Mouse (Mus musculus) T-helper 1 cell (primary cell): Measurements from ENCODE around the gene Flcn.

Experiments used
- in situ Hi-C: fragments of 300-600 bp; cut with MboI, MseI; formaldehyde crosslinking; loops from one replicate; pipeline ENCODE4 v1.15.1; 2025; ENCODE audit warnings: high pct_unique_total_duplicates

Flcn gene

DNA sequence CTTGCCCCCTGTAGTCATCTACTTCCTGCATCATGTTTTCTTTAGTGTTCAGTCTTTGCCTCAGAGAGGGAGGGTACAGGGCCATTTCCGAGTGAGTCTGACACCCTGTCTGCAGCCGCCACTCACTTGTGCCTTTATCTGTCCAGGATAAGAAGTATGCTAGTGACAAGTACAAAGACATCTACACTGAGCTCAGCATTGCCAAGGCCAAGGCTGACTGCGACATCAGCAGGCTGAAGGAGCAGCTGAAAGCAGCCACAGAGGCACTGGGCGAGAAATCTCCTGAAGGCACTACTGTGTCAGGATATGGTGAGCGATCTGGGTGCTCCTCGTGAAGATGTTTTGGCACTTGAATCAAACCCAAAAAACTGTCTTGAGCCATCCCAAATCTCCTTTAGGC is 40.1 kb downstream of the Flcn start:
- in situ Hi-C loops: no loop called here

DNA sequence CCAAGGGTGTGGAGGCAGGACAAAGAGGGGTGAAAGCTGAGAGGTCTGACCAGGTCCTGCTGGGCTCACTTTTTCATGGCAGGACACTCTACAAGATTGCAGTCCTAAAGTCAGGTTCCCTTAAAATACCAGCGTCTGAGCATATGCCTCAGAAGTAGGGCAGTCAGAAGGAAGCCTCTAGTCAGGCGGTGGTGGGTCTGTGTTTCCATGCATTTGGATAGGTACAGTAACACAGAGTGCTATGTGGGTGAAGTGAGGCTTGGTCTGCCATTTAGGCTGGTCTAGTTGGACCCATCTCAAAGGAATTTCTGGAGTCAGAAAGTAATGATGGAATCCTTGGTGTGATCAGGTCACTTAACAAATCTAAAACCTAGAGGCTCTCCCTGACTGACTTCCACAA is 40.5 kb downstream of the Flcn start:
- in situ Hi-C loops: no loop called here

DNA sequence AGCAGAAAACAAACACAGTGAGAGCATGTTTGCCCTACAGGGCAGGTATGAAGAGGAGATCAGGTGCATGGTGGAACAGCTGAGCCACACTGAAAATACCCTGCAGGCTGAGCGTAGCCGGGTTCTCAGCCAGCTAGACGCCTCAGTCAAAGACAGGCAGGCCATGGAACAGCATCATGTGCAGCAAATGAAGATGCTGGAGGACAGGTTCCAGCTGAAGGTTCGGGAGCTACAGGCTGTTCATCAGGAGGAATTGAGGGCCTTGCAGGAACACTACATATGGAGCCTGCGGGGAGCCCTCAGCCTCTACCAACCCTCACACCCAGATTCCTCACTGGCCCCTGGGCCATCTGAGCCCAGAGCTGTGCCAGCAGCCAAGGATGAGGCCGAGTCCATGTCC is 49.0 kb downstream of the Flcn start:
- in situ Hi-C loops: no loop called here

DNA sequence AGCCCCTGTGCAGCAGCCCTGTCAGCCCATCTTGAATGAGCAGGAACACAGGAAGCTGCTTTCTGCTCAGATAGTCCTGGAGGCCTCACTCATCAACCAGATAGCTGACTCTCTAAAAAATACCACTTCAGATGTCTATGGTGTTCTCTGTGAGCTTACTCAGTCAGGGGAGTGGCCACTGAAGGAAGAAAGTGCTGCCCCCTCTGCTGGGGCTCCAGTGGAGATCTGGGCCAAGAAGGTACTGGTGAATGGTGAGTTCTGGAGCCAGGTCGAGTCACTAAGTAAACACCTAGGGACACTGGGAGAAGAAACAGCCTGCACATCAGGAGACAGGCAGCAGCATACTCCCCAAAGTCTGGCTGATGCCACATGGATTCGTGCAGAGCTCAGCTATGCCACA is 50.2 kb downstream of the Flcn start:
- in situ Hi-C loops: no loop called here

DNA sequence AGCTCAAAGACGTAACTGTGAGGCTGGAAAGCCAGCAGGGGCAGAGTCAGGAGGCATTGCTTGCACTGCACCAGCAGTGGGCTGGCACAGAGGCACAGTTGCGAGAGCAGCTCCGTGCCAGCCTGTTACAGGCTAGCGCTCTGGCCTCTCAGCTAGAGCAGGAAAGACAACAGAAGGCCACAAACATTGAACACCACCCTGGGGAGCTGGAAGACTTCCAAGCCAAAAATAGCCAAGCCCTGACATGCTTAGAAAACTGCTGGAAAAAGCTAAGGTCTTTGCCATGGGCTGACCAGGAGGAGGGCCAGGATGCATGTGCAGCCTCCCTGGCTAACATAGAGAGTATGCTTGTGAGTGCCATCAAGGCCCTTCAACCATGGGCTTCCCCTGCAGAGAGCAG is 50.6 kb downstream of the Flcn start:
- in situ Hi-C loops: no loop called here

DNA sequence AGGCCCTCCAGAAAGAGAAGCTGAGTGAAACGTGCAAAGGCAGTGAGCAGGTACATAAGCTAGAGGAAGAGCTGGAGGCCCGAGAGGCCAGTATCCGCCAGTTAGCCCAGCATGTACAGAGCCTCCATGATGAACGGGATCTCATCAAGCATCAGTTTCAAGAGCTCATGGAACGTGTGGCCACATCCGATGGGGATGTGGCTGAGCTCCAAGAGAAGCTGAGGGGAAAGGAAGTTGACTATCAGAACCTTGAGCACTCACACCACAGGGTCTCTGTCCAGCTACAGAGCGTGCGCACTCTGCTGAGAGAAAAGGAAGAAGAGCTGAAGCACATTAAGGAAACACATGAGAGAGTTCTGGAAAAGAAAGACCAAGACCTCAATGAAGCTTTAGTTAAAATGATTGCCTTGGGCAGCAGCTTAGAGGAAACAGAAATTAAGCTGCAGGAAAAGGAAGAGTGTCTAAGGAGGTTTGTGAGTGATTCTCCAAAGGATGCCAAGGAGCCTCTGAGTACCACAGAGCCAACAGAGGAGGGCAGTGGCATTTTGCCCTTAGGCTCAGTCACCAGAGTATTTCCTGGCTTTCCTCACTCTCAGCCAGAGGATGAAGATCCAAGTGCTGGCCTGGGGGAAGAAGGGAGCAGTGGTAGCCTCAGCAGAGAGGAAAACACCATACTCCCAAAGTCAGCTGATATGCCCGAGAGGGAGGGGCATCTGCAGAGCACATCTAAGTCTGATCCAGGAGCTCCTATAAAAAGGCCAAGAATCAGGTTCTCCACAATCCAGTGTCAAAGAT is 51.4 kb downstream of the Flcn start:
- in situ Hi-C loops: no loop called here

DNA sequence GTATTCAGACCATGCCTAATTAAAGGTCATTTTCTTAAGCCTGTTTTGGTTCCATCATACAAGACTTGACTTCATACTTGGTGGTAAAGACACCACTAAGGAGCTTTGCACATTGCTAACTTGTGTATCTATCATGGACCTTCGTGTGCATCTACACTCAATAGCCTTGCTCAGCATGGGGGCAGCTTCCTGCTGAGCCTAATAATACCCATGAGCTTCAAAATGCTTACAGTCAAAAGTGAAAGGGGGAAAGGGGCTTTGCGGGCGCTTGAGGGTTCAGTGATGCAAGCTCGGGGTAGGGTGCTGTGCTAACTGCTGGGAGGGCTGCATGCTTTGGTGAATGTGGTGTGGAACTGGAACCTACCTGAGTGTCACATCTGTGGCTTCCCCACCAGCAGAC is 53.5 kb downstream of the Flcn start:
- in situ Hi-C loops: no loop called here

DNA sequence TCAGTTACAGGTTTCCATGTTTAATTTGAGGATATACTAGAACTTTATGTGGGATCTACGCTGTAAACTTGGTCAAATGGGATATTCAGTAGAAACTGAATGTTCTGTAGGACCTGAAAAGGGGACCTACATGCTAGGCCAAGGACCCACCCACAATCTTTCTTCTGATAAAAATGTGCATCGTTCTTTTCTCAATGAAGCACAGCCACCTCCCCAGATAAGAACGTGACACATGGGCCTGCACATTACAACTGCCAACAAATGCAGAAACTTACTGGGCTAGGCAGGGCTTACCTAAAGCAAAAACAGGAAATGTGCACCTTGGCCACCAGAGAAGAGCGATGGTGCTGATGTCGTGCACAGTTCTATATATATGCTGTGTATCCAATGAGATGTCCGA is 55.3 kb downstream of the Flcn start:
- in situ Hi-C loops: no loop called here

DNA sequence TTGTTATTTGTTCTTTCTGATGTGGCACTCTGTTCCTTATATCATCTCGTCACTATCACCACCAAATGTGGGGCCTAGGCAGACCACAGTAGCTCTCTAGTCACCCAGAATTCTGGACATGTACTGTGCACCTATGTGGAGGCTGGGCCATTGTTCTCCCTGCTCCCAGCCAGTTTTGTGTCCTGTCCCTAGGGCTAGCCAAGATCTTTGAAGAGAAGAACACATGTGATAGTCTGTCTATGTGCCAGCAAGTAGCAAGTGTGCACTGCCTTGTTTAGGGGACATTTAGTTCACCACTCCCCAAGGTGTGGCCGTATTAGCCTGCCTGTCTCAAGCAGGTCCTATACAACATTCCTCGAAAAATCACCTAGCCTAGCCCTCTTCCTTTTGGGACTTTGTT is 60.8 kb downstream of the Flcn start:
- in situ Hi-C loops: no loop called here

DNA sequence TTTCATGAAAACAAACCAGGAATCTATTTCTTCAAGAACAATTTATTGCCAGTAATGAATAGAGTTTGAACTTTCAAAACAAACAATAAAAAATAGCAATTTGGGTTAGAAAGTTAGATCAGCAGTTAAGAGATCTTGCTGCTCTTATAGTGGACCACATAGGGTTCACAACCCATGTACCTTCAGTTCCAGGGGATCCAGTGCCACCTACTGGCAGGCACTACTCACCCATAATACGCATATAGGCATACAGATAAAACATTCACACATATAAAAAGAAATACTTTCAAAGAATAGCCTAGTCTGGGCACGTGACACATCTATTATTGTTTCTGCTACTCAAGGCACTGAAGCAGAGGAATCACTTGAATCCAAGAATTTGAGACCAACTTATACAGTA is 63.2 kb downstream of the Flcn start:
- in situ Hi-C loops: no loop called here

DNA sequence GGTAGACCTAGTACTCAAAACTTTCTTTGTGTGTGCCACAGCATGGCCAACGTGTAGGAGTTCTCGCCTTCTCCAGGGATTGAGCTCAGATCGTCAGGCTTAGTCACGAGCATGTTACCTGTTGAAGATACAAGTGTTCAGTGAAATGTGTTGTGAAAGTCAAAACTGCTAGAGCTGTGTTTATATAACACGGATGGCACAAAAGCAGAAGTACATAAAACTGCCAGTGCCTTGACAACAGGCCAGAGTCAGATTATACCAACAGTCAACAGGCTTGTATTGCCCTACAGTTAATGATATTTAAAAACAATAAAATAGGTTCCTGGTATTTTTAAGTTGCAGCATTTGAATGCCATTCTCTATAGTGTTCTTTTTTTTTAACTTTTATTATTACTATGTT is 64.0 kb downstream of the Flcn start:
- in situ Hi-C loops: no loop called here

DNA sequence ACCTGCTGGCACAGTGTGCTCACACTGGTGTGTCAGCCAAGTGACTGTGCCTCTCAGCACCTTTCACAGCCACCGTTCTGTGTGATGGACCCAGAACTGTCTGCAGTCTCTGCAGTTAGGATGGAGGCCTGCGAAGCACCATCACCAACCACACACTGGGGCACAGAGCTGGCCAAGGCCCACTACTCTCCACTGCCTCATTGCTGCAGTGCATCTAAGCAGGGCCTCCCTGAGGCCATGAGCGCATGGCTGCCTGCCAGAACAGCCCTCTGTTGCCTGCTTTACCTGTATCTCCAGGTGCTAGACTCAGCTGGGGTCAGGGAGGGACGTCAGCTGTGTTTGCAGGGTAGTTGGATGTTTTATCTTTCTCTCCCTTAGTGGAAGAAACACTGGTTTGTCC is 65.4 kb downstream of the Flcn start:
- in situ Hi-C loops: no loop called here

DNA sequence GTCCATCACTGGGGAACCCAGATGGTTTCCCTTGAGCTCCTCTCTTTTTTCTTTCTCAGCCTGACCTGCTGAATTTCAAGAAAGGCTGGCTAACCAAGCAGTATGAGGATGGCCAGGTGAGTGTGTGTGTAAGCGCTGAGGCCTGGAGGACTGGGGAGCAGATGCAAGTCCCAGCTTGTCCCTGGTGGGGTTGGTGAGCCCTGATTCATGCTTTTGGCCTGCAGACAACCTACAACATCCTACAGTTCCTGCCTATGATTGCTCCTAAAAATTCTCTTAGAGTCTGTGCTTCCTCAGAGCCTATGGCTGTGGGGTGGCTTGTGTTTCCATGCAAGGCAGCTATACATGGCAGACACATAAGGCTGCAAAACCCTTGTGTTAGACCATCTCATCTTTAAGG is 66.1 kb downstream of the Flcn start:
- in situ Hi-C loops: no loop called here

DNA sequence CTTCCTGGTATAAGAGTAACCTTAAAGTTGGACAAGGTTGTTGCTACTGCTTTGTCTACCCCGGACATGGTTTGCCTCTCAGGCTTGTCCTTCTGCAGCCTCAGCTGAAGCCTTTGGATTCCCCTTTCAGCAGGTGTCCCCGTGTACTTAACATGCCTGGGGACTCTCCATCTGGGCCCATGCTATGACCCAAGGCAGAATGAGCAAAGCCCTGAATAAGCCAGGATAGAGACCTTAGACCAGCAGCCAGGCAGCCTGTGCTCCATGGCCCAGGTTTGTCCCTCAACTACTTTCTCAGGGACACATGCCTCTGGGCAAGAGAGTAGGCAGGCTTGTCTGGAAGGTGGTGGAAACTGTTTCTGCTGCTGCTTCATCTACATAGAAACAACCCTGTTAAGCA is 66.5 kb downstream of the Flcn start:
- in situ Hi-C loops: no loop called here

DNA sequence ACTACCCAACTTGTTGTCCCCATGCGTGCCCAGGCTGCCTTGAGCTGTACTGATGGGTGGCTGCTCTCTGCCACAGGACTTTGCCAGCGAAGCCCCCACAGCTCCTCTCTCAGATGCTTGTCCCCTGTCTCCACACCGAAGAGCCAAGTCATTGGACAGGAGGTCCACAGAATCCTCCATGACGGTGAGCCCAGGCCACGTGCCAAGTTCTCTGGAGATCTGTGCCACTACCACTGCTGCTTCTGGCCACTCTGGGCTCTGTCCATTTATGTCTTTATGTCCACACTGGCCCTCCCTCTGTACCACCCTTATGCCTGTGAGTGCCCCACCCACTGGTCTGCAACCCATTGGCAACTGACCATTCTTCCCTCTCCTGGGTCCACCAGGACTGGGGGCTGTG is 67.9 kb downstream of the Flcn start:
- in situ Hi-C loops: no loop called here
